Mouse (Mus musculus) heart, postnatal 10 days (tissue): ENCODE results near the gene 4833427G06Rik. TPM values are rescaled to one million over a fixed set of nuclear protein-coding genes. Genes with fewer than 3 reads are reported as not detected.
A peak's percentile ranks its signal among the peaks of the same experiment; 100 is the strongest.

Source experiments
- DNase-seq, 2 experiments: peaks; one replicate each; pipeline ENCODE4 v3.0.0; 2021
- intact Hi-C: fragments of 180-260 bp; cut with DNase I; formaldehyde crosslinking; loops from one replicate; pipeline ENCODE4 v1.15.1; 2025
- microRNA-seq, 2 experiments: library from miRNA; unstranded; fragments of <30 nt; microRNA quantifications; one replicate each; pipeline ENCODE4 v1.2.0; 2022
- total RNA-seq, 2 experiments: library from RNA; stranded (reverse); gene quantifications; 2 replicates each; pipeline ENCODE4 v1.2.3; 2021

4833427G06Rik gene
- total RNA-seq, 2 experiments from 2014 or later: not detected

DNA sequence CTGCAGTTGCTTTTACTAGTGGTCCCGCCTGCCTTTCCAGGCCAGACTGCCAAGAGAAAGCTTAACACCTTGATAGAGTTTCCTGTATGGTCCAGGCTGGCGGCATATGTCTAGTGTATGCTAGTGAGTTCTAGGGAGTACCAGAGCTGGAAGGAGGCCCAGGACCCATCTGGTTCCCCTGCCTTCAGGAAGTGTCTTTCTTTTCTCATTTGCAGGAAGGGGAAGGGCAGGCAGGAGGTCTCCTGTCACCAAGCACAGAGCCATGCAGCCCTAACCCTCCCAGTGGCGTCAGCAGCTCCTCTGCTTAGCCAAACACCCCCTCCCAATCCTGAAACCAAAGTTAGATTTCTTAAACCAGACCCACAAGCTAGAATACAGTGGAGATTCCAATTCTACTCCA lies 26.1 kb downstream of the 4833427G06Rik start:
- DNase-seq: peak; percentile 34 to 44
- intact Hi-C loops: loop anchor here (5.0 kb wide), 1 partner anchor 72 kb away; no protein-coding TSS in a partner anchor

DNA sequence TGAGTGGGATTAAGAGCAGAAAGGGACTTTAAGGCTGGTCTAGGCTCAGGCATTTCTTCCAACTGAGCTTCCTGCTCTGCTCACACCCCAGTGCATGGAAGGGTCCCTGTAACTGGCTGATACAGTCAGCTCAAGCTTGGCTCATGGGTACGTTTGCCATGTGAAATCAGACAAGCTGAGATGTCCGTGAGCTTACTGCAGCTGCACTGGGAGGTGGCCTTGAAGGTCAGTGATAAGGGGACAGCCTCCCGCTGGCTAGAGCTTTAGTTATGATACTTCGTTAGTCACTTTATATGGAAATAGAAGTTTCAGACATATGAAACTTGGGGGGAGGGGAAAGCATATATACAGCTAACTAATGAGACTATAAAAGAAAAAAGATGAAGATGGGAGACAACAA lies 31.1 kb downstream of the 4833427G06Rik start:
- intact Hi-C loops: no loop called here
- DNase-seq: no peak

DNA sequence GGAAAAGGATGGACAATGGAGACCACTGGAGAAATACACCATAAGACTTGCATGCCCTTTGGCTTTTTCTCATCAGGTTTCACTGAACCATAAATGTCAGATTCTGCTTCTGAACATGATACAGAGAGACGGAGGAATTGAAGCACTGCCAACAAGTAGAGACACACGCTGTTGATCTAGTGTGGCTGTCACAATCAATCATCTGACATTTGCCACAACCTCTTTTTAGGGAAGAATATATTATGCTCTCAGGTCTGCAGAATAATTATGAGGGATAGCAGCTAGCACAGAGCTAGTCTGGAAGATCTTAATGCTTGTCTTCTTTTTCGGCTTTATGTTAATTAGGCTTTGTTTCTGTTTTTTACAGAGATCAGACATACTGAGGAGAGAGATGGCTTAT lies 33.7 kb downstream of the 4833427G06Rik start:
- intact Hi-C loops: no loop called here
- DNase-seq: no peak

DNA sequence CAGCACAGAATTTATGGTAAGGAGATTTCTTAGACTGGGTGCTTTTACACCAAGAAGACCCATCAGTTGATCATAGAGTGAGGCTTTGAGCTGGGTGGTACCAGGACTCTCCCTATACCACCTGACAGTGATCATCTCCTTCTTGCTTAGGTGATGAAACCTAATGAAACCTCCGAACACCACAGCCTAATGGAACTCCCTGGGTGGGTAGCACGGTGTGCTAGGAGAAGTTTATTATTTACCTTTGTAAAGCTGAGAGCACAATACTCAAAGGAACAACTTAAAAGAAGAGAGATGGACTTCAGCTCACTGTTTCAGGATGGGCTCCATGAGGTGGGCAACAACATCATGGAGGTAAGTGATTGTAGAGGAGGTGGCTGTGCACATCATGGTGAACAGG lies 41.3 kb downstream of the 4833427G06Rik start, which contains the start of gene Btg4:
Btg4 (plus strand) TSS at position 301 of the 400 bp plus-strand sequence.
- DNase-seq: no peak
- intact Hi-C loops: no loop called here

DNA sequence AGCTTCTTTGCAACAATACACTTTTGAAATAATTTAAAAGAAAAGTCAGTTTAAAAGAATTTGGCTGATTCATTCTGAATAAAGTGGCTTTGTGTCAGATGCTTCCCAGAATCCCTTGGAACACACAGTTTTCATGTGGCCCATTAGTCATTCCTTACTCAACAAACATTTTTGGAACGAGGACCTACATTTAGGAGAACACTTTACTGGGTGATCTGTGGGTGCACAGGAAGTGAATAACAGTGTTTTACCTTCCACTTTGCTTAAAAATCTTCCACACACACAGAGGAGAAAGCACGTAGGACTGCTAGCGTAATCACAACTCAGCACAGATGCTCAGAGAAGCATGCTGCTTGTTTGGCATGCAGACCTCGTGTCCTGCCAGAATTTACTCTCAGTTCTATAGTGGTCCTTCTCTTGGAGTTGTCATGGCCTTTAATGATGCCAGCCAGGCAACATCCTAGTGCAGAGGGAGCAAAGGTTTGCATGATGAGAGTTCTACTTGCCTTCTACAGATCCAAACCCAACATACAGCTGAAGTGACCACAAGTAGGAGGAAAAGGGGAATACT lies 42.8 kb downstream of the 4833427G06Rik start:
- DNase-seq: no peak
- intact Hi-C loops: no loop called here

DNA sequence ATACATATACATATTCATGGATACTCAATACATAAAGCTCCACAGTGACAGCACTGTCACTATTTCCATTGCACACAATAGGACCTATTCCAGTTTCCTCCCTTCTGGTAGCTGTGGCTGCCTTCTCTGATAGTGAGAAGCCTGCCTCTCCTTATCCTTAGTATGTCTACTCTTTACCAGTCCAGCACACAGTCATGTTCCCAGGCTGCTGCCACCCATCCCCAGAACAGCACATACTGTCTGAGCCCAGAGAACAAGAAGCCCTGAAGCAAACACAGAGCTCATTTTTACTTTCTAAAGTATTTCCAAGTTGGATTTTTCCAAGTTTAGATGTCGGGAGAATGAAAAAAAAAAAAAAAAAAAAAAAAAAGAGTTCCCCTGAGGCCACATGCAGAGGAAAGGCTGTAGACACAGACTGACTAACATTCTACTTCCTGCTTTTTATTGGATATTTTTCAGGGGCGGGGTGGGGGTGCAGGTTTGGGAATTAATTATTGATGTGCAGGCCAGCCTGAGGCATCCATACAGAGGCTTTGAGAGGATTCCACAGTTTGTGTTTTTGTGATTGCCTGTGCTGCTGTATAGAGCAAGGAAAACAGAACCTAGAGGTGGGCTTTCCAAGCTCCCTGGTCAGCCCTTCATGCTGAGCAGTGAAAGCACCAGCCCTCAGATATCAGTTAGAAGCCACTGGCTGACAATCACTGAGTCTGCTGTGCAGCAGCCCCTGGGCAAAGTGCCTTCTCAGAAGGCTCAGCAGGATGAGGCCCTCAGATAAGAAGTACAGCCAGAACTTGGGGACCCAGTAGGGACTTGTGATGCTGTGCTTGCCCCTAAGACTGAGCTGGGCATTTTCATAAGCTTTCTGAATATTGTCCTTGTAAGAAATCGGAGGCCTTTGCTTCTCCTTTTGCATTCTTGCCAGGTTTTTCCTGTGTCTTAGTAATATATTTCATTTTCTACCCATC lies 45.2 kb downstream of the 4833427G06Rik start:
- intact Hi-C loops: no loop called here

DNA sequence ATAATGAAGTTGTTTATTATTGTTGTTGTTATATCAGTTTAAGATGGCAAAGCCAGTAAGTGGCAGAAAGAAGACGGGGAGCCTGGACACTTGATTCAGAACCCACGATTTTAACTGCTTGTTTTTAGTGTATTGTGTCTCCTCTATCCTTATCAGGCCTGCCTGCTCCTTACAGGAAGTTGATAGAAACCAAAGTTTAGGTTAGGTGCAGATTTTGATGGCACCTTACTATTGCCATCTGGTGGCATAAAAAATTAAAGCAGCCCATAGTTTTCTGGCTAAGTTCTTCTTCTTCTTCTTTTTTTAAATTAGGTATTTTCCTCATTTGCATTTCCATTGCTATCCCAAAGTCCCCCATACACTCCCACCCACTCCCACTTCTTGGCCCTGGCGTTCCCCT lies 49.7 kb downstream of the 4833427G06Rik start:
- intact Hi-C loops: loop anchor here (5.0 kb wide), 1 partner anchor 40 kb away; no protein-coding TSS in a partner anchor
- DNase-seq: peak; percentile 11 to 36

More for the DNA sequence above, 45.2 kb downstream of the 4833427G06Rik start:
- DNase-seq: peak; percentile 13 to 26

DNA sequence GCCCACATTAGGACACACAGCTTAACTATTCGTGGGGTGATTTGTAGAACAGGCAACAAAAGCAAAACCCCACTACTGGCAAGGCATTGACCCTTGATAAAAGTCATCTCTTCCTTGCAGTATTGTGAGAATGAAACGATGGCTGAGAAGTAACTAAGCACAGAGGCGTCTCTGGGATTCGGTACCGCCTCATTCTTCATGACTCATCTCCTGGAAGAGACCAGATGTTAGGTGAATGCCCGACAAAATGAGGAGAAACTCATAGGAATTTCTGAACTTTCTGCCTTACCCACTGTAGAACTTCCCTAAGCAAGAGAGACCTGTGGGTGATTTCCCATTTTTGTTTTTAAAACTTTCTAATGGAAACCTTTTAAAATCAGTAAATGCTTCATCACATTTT lies 59.7 kb downstream of the 4833427G06Rik start:
- intact Hi-C loops: no loop called here
- DNase-seq: no peak

DNA sequence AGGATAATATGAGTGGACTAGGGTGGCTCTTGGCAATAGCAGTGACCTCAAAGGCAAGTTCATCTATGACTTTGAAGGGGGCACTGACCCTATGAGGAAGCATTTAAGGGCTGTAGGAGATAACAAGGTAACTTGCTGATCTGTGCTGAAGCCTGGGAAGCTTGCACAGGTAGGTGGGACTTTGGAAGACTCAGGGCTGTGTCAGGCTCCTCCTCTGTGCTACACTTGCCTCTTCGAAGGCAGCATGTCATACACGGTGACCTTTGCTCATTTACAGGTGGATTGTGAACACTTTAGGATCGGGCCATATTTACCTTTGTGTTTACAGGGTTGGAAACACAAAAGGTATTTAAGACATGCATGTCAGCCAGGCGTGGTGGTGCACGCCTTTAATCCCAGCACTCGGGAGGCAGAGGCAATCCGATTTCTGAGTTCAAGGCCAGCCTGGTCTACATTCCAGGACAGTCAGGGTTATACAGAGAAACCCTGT lies 60.3 kb downstream of the 4833427G06Rik start:
- intact Hi-C loops: no loop called here
- DNase-seq: no peak

DNA sequence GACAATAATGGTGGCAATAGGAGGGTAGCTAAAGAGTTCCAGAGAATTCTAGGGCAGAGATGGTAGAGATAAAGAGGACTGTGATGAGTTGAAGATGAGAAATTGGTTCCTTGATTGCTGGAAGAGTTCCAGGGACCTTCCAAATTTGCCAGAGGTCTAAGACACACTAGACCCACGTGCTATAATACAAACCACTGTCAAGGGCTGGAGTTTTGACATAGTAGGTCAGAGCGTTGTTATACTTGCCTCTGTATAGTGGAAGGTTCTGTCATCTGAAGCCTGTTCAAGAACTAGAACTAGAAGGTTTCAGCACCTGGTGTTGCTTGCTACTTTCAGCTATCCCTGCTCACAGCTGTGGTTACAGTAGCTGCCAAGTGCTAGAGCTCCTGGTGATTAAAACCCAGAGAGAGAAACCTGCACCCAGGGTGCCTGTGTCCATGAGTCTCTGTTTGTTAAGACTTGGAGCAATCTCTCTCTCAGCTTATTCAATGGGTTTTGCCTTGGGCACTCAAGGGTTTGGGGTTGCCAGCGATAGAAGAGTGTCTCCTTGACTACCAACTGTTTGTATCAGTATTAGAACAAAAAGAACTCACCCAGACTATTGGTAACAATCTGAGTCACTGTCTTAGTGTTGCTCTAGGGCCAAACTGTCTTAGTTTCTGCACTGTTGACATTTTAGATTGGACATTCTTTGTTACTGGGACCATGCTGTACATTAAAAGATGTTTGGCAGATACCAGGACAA lies 68.9 kb downstream of the 4833427G06Rik start:
- DNase-seq: no peak
- intact Hi-C loops: no loop called here

DNA sequence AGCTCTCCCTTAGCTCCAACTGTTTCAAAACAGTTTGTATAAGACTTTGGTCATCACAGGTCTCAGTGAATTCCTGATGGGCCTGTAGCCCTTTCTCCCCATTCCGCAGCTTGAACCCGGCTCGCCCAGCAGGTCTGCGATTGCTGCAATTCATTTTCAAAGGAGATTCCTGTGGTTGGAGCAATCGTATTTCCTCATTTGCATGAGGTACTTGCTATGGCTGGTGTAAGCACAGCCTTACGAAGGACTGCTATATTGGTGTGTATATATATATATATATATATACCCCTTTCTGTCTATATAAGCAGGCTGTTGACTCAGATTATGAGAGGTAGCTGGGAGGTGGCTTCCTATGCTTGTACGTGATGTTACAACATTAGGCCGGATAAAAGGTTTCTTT lies 69.6 kb downstream of the 4833427G06Rik start:
- intact Hi-C loops: no loop called here
- DNase-seq: no peak

DNA sequence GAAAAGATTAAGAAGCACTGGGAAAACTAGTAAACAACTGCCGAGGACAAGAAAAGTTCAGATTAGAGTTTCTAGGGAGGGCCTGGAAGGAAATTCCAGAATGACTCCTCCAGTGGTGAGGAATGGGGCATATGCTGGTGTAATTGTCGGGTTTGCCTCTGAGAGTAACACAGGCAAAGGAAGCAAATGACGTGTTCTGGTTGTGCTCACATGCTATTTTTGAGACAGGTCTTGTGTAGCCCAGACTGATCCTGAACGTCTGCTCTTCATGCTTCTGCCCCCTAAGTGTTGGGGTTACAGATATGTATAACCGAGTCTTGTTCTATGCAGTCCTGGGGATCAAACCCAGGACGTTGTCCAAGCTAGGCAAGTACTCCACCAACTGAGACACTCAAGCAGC lies 70.3 kb downstream of the 4833427G06Rik start:
- DNase-seq: no peak
- intact Hi-C loops: no loop called here

Small RNAs within 50 kb of the gene (microRNA-seq; reads per million reads assigned to microRNA genes)
- gene Mir34b: 4.5 to 6.6 reads per million in 2 experiments
- 31.5 to 192 reads per million in 2 experiments for gene Mir34c

Other genes starting within 250 kb of the 4833427G06Rik start
- gene Sik2, start 93.0 kb downstream of the 4833427G06Rik start, total RNA-seq: 10 to 100 TPM; 25.6 to 37.5 TPM
- not detected for gene Btg4, start 41.2 kb downstream of the 4833427G06Rik start, total RNA-seq
- 10 to 100 TPM in 1 of 2 experiments, 1 to 10 TPM in 1; 9.3 to 11.7 TPM for gene Layn, start 25.0 kb downstream of the 4833427G06Rik start, total RNA-seq
- not detected for gene Gm32742, start 63.4 kb upstream of the 4833427G06Rik start, total RNA-seq
- under 1 TPM; 0.38 to 0.45 TPM for gene Pou2af1, start 111.6 kb upstream of the 4833427G06Rik start, total RNA-seq
- gene Colca2, start 176.5 kb upstream of the 4833427G06Rik start, total RNA-seq: 1 to 10 TPM; 1.3 to 1.5 TPM
- gene 1810046K07Rik, start 226.8 kb upstream of the 4833427G06Rik start, total RNA-seq: not detected